Mouse (Mus musculus) liver, embryonic 16.5 days (tissue): Measurements from ENCODE around the gene Bad. TPM values are rescaled to one million over a fixed set of nuclear protein-coding genes. Genes with fewer than 3 reads are reported as not detected.

Source experiments
- ATAC-seq: fragments of 200-750 bp; cut with Nextera tagmentation; 2 replicates; pipeline ENCODE4 v1.8.0; 2017; ENCODE audit warnings: low read depth, mild to moderate bottlenecking, moderate number of reproducible peaks, moderate library complexity
- H3K27ac ChIP-seq: fragments of 300-500 bp; sonication (generic); 2 replicates; pipeline ENCODE4 v1.5.1; 2014; ENCODE audit warnings: mild to moderate bottlenecking, low read length
- H3K27me3 ChIP-seq: fragments of 300-500 bp; sonication (generic); 2 replicates; pipeline ENCODE4 v1.6.1; 2014; ENCODE audit warnings: low read depth, low read length, mixed read lengths; ENCODE audit not compliant: control insufficient read depth, insufficient read depth
- H3K36me3 ChIP-seq: fragments of 300-500 bp; sonication (generic); 2 replicates; pipeline ENCODE4 v1.6.1; 2014; ENCODE audit warnings: mild to moderate bottlenecking; ENCODE audit not compliant: control insufficient read depth, insufficient read depth
- H3K4me1 ChIP-seq: fragments of 300-500 bp; sonication (generic); 2 replicates; pipeline ENCODE4 v1.6.1; 2014; ENCODE audit warnings: low read depth, low read length, mixed read lengths; ENCODE audit not compliant: control insufficient read depth
- H3K4me2 ChIP-seq: fragments of 300-500 bp; sonication (generic); 2 replicates; pipeline ENCODE4 v1.6.1; 2014; ENCODE audit warnings: low read depth, low read length, mixed read lengths
- H3K4me3 ChIP-seq: fragments of 300-500 bp; sonication (generic); 2 replicates; pipeline ENCODE4 v1.5.1; 2014; ENCODE audit warnings: low read depth, mild to moderate bottlenecking, low read length
- H3K9ac ChIP-seq: fragments of 300-500 bp; sonication (generic); 2 replicates; pipeline ENCODE4 v1.6.1; 2014; ENCODE audit warnings: low read depth, low read length
- H3K9me3 ChIP-seq: fragments of 300-500 bp; sonication (generic); replicated peaks from 2 replicates; pipeline ENCODE4 v1.6.1; 2016; ENCODE audit warnings: low read length; ENCODE audit not compliant: control insufficient read depth
- WGBS: fragments of 180-500 bp; shearing (Covaris S2); extraction: QIAGEN DNeasy Blood & Tissue Kit; methylation state at CpG from one replicate; pipeline ENCODE4 v1.1.7; 2014; ENCODE audit not compliant: insufficient replicate concordance; 5-methylcytosine and 5-hydroxymethylcytosine counted together
- microRNA-seq: library from miRNA; unstranded; fragments of <30 nt; microRNA quantifications from one replicate; pipeline ENCODE4, GENCODE M21; 2016
- polyA plus RNA-seq: library from polyadenylated mRNA; unstranded; fragments of >200 nt; fragmentation: Nextera tagmentation; extraction: Ambion mirVana; gene quantifications from 2 replicates; pipeline ENCODE4 v1.2.1, GENCODE M21; 2015

The Bad gene
- polyA plus RNA-seq, 1 experiment from 2014 or later = 25.2 TPM

DNA sequence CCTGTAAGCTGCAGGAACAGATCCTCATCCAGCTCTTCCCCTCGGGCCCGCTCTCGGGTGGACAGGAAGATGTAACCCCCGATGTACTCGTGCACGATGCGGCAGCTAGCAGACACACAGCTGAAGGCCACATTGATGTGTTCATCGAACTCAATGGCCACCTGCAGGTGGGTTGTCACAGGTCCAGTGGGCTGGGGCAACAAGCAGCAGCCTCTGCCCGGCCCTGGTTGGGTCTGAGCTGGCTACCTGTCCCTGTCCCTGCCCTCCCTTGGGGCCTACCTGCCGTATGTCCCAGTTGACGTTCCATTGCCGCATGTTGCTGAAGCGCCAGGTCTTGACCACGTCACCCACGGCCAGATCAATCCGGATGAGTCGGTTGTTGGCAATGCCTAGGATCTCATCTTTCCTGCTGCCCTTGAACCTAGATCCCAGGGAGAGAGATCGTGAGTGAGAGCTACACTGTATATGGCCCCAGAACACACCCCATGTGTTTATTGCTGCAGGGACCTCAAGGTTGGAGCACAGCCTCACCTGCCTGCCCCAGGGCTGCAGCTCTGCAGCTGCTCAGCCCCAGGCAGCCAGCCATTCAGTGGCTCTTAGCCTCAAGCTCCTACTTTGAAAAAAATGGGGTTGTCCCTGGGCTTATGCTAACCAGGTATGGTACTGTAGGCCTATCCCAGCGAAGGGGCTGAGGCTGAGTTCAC is 57.9 kb downstream of the Bad start:
- peaks cover 18% of the 10 kb centered on the region for H3K4me1 ChIP-seq
- H3K9ac ChIP-seq = no peak overlapping the region
- no peaks in the 10 kb centered on the region for H3K9me3 ChIP-seq
- WGBS = 86% methylated on average over 19 of the region's 19 CpGs
- H3K4me3 ChIP-seq = no peak overlapping the region
- H3K27me3 ChIP-seq = no peaks in the 10 kb centered on the region
- H3K36me3 ChIP-seq = peaks cover 43% of the 10 kb centered on the region
- no peak overlapping the region for H3K4me2 ChIP-seq
- ATAC-seq = no peak
- no peak overlapping the region for H3K27ac ChIP-seq

Small RNAs within 50 kb of the gene (microRNA-seq; reads per million reads assigned to microRNA genes)
- gene Mir6990 = 0.98 reads per million

Other genes starting within 250 kb of the Bad start
- 5.0 and 5.5 TPM in 2 replicates for gene Rps6ka4, start 101.2 kb upstream of the Bad start, polyA plus RNA-seq
- 1.9 and 2.8 TPM in 2 replicates for gene Ccdc88b, start 83.7 kb upstream of the Bad start, polyA plus RNA-seq
- 57.3 and 62.3 TPM in 2 replicates for gene Trmt112, start 32.2 kb upstream of the Bad start, polyA plus RNA-seq
- 140 and 161 TPM in 2 replicates for gene Prdx5, start 31.8 kb upstream of the Bad start, polyA plus RNA-seq
- gene Esrra, start 20.0 kb upstream of the Bad start, polyA plus RNA-seq = 3.6 and 4.8 TPM in 2 replicates
- gene Catsperz, start 16.5 kb upstream of the Bad start, polyA plus RNA-seq = 0.16 and 0.50 TPM in 2 replicates
- 0.04 and 0.11 TPM in 2 replicates for gene Kcnk4, start 7.3 kb upstream of the Bad start, polyA plus RNA-seq
- 5.2 and 5.3 TPM in 2 replicates for gene Gpr137, start 619 bp downstream of the Bad start, polyA plus RNA-seq
- gene Ppp1r14b, start 33.1 kb downstream of the Bad start, polyA plus RNA-seq = 15.9 and 17.4 TPM in 2 replicates
- 4.8 and 6.6 TPM in 2 replicates for gene Plcb3, start 34.6 kb downstream of the Bad start, polyA plus RNA-seq
- 91.1 and 101 TPM in 2 replicates for gene Fkbp2, start 38.6 kb downstream of the Bad start, polyA plus RNA-seq
- gene Vegfb, start 45.8 kb downstream of the Bad start, polyA plus RNA-seq = 7.7 and 10.5 TPM in 2 replicates
- 9.9 and 10.5 TPM in 2 replicates for gene Dnajc4, start 50.7 kb downstream of the Bad start, polyA plus RNA-seq
- 10.1 and 10.5 TPM in 2 replicates for gene Nudt22, start 54.3 kb downstream of the Bad start, polyA plus RNA-seq
- 1.6 and 2.5 TPM in 2 replicates for gene Trpt1, start 54.3 kb downstream of the Bad start, polyA plus RNA-seq
- gene Fermt3, start 77.6 kb downstream of the Bad start, polyA plus RNA-seq = 103 and 105 TPM in 2 replicates
- 103 and 104 TPM in 2 replicates for gene Stip1, start 98.1 kb downstream of the Bad start, polyA plus RNA-seq
- gene Macrod1, start 114.9 kb downstream of the Bad start, polyA plus RNA-seq = 4.6 and 5.8 TPM in 2 replicates
- 0.09 and 0.19 TPM in 2 replicates for gene Flrt1, start 163.9 kb downstream of the Bad start, polyA plus RNA-seq